Mouse (Mus musculus): ENCODE data around the gene Gtpbp2. TPM values are rescaled to one million over a fixed set of nuclear protein-coding genes. Genes with fewer than 3 reads are reported as not detected.
A peak's percentile ranks its signal among the peaks of the same experiment; 100 is the strongest.

The Gtpbp2 gene
- 48.8 and 50.2 TPM in 2 replicates for polyA plus RNA-seq (2016; fragmentation: Nextera tagmentation; extraction: Ambion mirVana)

DNA sequence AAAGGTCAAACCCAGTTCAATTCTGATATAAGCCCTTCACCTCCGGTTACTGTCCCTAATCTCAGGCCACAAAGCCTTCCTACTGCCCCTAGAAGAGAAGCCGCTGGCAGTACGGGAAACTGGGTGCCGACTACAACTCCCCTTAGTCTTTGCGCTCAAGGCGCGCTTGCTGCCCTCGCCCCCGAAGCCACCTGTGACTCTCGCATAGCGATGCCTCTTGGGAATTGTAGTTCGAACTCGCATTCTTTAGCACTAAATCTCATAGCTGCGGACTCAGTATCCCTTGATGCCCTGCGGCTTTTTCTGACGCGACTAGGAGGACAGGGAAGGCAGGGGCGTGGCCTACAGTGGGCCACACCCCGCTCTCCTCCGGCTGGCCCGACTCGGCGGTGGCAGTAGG lies at the start of gene Gtpbp2:
Gene Gtpbp2, plus strand, starts transcription at position 347 of the 400 bp plus-strand sequence.
- H3K4me2 ChIP-seq (replicated peaks): peak within 1 kb of the TSS; percentile 83
- H3K36me3 ChIP-seq: peaks cover 22% of the 10 kb centered on the region
- peak; percentile 92 for ATAC-seq (ENCODE audit: insufficient number of reproducible peaks, insufficient read depth, low FRiP score, low TSS enrichment)
- peak within 1 kb of the TSS; percentile 80 for H3K4me3 ChIP-seq
- peaks cover 19% of the 10 kb centered on the region; the same call in 1 of the 2 replicates for H3K4me1 ChIP-seq
- peak within 1 kb of the TSS; percentile 79 for H3K9ac ChIP-seq
- no peaks in the 10 kb centered on the region for H3K9me3 ChIP-seq
- under 1% methylated on average over 23 of the region's 23 CpGs for WGBS
- H3K27me3 ChIP-seq: no peaks in the 10 kb centered on the region
- peak within 1 kb of the TSS; percentile 85 for H3K27ac ChIP-seq

DNA sequence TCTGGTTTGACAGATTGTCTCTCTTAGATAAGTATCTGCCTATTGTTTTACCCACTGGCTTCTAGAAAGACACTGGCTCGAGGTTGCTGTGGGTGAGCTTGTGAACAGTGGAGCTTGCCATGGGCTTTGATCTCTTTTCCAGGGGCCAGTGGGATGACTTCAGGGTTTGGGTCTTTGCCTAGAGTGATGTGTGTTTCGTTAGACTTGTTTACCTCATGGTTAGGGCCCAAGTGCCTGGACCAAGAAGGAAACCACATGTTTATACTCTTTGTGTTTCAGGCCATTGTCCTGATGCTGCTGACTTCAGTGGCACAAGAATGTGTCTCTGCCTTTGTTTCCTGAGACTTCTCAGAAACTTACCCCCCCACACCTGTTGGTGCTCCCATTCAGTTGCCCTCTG lies 45.3 kb upstream of the Gtpbp2 start:
- Histone ChIP-seq H3K9ac (no peak overlapping the region; the same call in 1 of the 2 replicates), H3K36me3 (peaks cover 28% of the 10 kb centered on the region), H3K4me3 (no peak overlapping the region), H3K4me2 (replicated peaks) (no peak overlapping the region), H3K9me3 (no peaks in the 10 kb centered on the region), H3K4me1 (peaks cover 50% of the 10 kb centered on the region), H3K27ac (peak overlapping the region; percentile 78), H3K27me3 (no peaks in the 10 kb centered on the region)
- ATAC-seq (ENCODE audit: insufficient number of reproducible peaks, insufficient read depth, low FRiP score, low TSS enrichment): no peak
- WGBS: 49% methylated on average over 2 of the region's 2 CpGs

DNA sequence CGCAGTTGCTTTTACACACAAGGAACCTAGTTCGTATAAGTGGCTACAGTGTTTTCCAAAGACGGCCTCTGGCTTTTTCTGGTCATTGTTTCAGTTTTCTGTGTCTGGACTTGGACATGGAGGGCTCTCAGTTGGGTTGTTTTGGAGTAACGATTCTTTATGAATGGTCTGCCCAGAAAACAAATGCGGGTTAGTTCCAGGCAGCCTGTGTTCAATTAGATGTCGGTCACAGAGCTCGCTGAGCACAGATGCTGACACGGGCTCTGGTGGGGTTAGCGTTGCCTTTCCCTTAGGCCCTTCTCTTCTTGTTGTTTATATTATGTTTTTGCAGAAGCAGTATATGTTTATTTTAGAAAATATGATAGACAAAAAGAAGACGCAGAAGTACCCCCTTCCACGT lies 44.7 kb upstream of the Gtpbp2 start:
- no peak overlapping the region for H3K4me3 ChIP-seq
- no peak for ATAC-seq (ENCODE audit: insufficient number of reproducible peaks, insufficient read depth, low FRiP score, low TSS enrichment)
- H3K27ac ChIP-seq: peak overlapping the region; percentile 78
- no peak overlapping the region for H3K4me2 ChIP-seq (replicated peaks)
- peaks cover 30% of the 10 kb centered on the region for H3K36me3 ChIP-seq
- H3K9me3 ChIP-seq: no peaks in the 10 kb centered on the region
- H3K4me1 ChIP-seq: peaks cover 49% of the 10 kb centered on the region
- no peaks in the 10 kb centered on the region for H3K27me3 ChIP-seq
- H3K9ac ChIP-seq: no peak overlapping the region
- 48% methylated on average over 11 of the region's 11 CpGs for WGBS

DNA sequence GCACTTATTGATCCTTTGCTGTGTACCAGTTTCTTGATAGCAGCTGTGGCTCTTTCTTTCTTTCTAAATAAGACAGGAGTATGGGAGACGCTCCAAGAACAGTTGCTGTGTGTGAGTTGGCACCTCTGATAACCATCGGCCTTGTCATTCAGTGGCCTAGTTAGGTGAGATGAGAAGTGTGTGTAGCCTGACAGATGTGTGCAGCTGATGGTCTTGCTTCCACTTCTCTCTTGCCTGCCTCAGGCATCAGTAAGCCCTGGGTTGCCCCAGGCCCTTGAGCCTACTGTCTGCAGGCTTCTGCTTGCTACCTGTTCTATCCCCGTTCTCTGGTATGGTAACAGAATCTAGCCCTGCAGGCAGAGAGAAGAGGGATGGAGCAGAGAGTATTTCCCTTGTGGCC lies 44.0 kb upstream of the Gtpbp2 start:
- peaks cover 44% of the 10 kb centered on the region for H3K4me1 ChIP-seq

GRCm38 (mm10) chr17:46117623-46118422 lies 43.0 kb upstream of the Gtpbp2 start:
- no peak for ATAC-seq (ENCODE audit: insufficient number of reproducible peaks, insufficient read depth, low FRiP score, low TSS enrichment)
- H3K4me3 ChIP-seq: no peak overlapping the region
- 64% methylated on average over 13 of the region's 13 CpGs for WGBS
- H3K4me1 ChIP-seq: peaks cover 44% of the 10 kb centered on the region
- H3K9ac ChIP-seq: no peak overlapping the region
- H3K27ac ChIP-seq: no peak overlapping the region
- H3K27me3 ChIP-seq: no peaks in the 10 kb centered on the region
- peaks cover 39% of the 10 kb centered on the region for H3K36me3 ChIP-seq
- no peaks in the 10 kb centered on the region for H3K9me3 ChIP-seq
- H3K4me2 ChIP-seq (replicated peaks): no peak overlapping the region

More for the DNA sequence above, 44.0 kb upstream of the Gtpbp2 start:
- H3K36me3 ChIP-seq: peaks cover 30% of the 10 kb centered on the region
- no peak overlapping the region for H3K4me2 ChIP-seq (replicated peaks)
- ATAC-seq (ENCODE audit: insufficient number of reproducible peaks, insufficient read depth, low FRiP score, low TSS enrichment): no peak
- peak overlapping the region; percentile 30; the same call in 1 of the 2 replicates for H3K27ac ChIP-seq
- WGBS: 67% methylated on average over 3 of the region's 3 CpGs
- H3K9ac ChIP-seq: no peak overlapping the region
- H3K27me3 ChIP-seq: no peaks in the 10 kb centered on the region
- no peaks in the 10 kb centered on the region for H3K9me3 ChIP-seq
- H3K4me3 ChIP-seq: no peak overlapping the region

DNA sequence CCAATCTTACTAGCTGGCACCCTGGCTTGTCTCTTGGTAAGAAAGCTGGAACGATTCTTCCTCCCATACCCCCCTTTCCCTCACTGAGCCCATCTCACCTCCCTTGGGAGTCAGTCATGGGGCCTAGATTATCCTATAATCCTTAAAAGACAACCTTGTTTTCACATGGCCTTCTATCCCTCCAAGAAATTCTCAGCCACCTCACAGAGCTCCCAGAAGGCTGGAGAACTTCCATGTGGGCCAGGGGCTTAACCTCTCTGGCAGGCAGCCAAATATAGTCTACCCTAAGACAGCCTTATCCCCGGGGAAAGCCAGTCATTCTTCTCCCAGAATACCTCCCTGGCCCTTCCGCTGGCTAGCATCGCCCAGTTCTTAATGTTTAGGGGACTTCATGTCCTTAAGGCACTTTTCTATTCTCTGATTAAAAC lies 42.4 kb upstream of the Gtpbp2 start:
- Histone ChIP-seq H3K4me2 (replicated peaks) (no peak overlapping the region), H3K27me3 (no peaks in the 10 kb centered on the region), H3K9me3 (no peaks in the 10 kb centered on the region), H3K4me1 (peaks cover 44% of the 10 kb centered on the region), H3K27ac (no peak overlapping the region), H3K4me3 (no peak overlapping the region), H3K9ac (no peak overlapping the region), H3K36me3 (peaks cover 45% of the 10 kb centered on the region)
- ATAC-seq (ENCODE audit: insufficient number of reproducible peaks, insufficient read depth, low FRiP score, low TSS enrichment): no peak
- WGBS: 72% methylated on average over 4 of the region's 4 CpGs

- no peaks in the 10 kb centered on the region for H3K9me3 ChIP-seq
- H3K27ac ChIP-seq: no peak overlapping the region
- H3K27me3 ChIP-seq: no peaks in the 10 kb centered on the region
- 83% methylated on average over 10 of the region's 10 CpGs for WGBS
- H3K4me3 ChIP-seq: no peak overlapping the region
- H3K4me1 ChIP-seq: peaks cover 38% of the 10 kb centered on the region
- peaks cover 57% of the 10 kb centered on the region for H3K36me3 ChIP-seq
- ATAC-seq (ENCODE audit: insufficient number of reproducible peaks, insufficient read depth, low FRiP score, low TSS enrichment): no peak
- H3K9ac ChIP-seq: no peak overlapping the region
- H3K4me2 ChIP-seq (replicated peaks): no peak overlapping the region
These were observed 41.2 kb upstream of the Gtpbp2 start for GRCm38 (mm10) chr17:46119641-46120040.

GRCm38 (mm10) chr17:46122791-46123190 lies 38.0 kb upstream of the Gtpbp2 start:
- no peak for ATAC-seq (ENCODE audit: insufficient number of reproducible peaks, insufficient read depth, low FRiP score, low TSS enrichment)
- Histone ChIP-seq H3K9me3 (no peaks in the 10 kb centered on the region), H3K9ac (no peak overlapping the region), H3K4me1 (peaks cover 7% of the 10 kb centered on the region; the same call in 1 of the 2 replicates), H3K4me3 (no peak overlapping the region), H3K36me3 (peaks cover 87% of the 10 kb centered on the region), H3K4me2 (replicated peaks) (no peak overlapping the region), H3K27me3 (no peaks in the 10 kb centered on the region), H3K27ac (no peak overlapping the region)
- 95% methylated on average over 4 of the region's 4 CpGs for WGBS

GRCm38 (mm10) chr17:46123285-46123684 lies 37.5 kb upstream of the Gtpbp2 start:
- H3K27ac ChIP-seq: no peak overlapping the region
- no peaks in the 10 kb centered on the region for H3K9me3 ChIP-seq
- H3K36me3 ChIP-seq: peaks cover 87% of the 10 kb centered on the region
- peaks cover 3% of the 10 kb centered on the region; the same call in 1 of the 2 replicates for H3K4me1 ChIP-seq
- H3K4me3 ChIP-seq: no peak overlapping the region
- WGBS: 96% methylated on average over 4 of the region's 4 CpGs
- no peak overlapping the region for H3K9ac ChIP-seq
- H3K4me2 ChIP-seq (replicated peaks): no peak overlapping the region
- no peaks in the 10 kb centered on the region for H3K27me3 ChIP-seq
- ATAC-seq (ENCODE audit: insufficient number of reproducible peaks, insufficient read depth, low FRiP score, low TSS enrichment): no peak

DNA sequence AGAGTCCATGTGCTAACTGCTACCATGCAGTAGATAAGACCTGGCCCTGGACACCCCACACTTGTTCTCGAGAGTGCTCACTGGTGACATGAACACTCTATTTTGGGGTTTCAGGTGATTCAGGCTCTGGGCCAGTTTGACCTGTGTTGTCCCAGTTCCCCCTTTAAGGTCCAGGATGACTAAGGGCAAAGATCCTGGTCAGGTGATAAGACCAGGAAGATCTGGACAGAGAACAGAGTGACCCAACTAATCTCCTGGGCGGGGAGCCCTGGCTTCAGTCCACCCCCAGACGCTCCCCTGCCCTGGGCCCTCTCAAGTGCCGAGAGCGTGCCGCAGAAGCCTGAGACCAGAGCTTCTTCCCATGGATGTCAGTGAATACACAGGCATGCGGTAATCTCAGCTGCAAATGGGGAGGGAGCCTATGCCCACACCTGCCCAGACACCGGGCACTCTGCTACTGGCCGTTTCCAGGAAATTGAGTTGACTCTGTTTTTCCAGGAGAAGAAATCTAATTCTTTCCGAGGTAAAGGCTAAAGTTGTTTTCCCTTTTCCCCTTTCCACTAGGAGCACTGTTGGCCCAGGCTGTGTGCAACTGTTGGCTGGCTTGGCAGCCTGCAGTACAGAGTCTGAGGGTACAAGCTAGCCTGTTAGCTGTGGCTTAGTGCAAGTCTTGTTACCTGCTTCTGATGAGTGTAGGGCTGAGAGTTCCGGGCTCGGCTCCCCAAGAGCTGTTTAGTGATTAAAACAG lies 36.7 kb upstream of the Gtpbp2 start:
- WGBS: 87% methylated on average over 12 of the region's 12 CpGs
- Histone ChIP-seq H3K9me3 (no peaks in the 10 kb centered on the region), H3K9ac (no peak overlapping the region), H3K4me1 (no peaks in the 10 kb centered on the region), H3K27me3 (no peaks in the 10 kb centered on the region), H3K4me3 (no peak overlapping the region), H3K36me3 (peaks cover 87% of the 10 kb centered on the region), H3K27ac (no peak overlapping the region), H3K4me2 (replicated peaks) (no peak overlapping the region)
- ATAC-seq (ENCODE audit: insufficient number of reproducible peaks, insufficient read depth, low FRiP score, low TSS enrichment): no peak

DNA sequence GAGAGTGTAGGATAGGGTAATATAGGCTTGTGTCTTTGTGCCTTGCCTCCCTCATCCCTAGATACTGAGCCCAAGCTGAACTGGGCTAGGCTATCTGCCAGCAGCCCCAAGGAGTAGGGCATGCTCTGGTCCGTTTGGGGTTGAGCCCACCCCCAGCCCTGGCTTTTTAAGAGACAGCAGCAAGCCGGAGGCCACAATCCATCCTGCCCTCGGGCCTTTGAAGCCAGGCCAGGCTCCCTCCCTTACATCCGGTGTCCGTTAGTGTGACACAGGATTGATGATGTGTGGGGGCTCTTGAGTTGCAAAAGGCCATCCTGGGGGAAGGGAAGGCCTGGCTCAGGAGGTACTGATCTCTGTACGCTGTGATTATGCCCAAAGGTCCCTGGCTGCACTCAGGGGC lies 34.2 kb upstream of the Gtpbp2 start:
- Histone ChIP-seq H3K4me3 (no peak overlapping the region), H3K9me3 (no peaks in the 10 kb centered on the region), H3K4me1 (no peaks in the 10 kb centered on the region), H3K4me2 (replicated peaks) (no peak overlapping the region), H3K36me3 (peaks cover 83% of the 10 kb centered on the region), H3K27ac (no peak overlapping the region), H3K9ac (no peak overlapping the region), H3K27me3 (no peaks in the 10 kb centered on the region)
- WGBS: 73% methylated on average over 6 of the region's 6 CpGs
- ATAC-seq (ENCODE audit: insufficient number of reproducible peaks, insufficient read depth, low FRiP score, low TSS enrichment): no peak
